Mouse (Mus musculus): ENCODE data around the gene Lmnb2.

The Lmnb2 gene

DNA sequence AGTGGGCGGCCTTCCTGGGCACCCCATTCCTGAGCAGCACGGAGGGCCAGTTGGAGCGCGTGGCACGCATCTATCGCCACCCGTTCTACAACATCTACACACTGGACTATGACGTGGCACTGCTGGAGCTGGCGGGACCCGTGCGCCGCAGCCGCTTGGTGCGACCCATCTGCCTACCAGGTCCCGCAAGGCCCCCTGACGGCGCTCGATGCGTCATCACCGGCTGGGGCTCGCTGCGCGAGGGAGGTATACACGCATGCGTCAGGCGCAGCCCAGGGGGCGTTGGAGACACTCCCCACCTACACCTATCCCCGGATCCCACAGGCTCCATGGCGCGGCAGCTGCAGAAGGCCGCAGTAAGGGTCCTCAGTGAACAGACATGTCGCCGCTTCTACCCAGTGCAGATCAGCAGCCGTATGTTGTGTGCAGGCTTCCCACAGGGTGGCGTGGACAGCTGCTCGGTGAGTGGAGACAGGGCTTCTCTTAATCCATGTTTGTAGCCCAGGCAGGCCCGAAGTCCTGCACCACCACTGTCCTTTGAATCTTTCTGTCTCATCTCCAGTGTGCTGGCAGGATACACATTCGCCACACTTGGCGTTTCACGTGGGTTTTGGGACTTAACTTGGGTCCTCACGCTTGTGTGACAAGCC, 20.1 kb downstream of the Lmnb2 start:
- DNase-seq: no peak

DNA sequence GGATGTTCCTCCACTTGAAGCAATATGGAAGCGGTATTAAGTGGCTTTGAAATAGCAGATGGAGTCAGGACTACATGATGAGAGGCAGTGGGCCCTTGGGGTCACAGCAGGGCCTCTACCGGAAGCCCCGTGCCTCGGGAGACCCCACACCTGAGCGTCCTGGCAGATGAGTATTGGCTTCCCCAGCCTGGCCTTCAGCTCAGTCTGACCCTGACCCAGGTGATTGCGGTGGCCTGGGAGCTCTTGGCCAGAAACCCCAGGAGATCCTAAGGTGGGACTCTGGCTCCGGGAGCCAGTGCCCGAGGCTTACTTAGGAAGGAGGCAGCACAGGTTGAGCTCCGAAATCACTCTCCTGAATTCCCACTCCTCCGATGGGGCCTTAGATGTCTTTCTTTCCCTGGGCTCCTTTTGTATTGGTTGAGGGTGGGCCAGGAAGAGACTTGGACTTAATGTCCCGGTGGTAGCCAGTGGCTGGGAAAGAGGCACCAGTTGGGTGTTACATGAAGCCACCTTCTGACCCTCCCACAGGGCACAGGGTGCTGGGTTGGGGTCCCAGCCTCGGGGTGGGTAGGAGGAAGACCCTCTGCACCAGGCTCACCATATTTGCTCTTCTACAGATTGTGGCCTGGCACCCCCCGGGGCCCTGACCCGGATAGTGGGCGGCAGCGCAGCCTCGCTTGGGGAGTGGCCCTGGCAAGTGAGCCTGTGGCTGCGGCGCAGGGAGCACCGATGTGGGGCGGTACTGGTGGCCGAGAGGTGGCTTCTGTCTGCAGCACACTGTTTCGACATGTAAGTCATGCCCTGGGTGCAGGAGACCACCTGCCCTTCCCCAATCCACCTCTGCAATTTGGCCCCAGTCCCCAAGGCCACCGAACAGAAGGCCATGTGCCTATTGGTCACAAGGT, 21.2 kb downstream of the Lmnb2 start:
- DNase-seq: no peak

DNA sequence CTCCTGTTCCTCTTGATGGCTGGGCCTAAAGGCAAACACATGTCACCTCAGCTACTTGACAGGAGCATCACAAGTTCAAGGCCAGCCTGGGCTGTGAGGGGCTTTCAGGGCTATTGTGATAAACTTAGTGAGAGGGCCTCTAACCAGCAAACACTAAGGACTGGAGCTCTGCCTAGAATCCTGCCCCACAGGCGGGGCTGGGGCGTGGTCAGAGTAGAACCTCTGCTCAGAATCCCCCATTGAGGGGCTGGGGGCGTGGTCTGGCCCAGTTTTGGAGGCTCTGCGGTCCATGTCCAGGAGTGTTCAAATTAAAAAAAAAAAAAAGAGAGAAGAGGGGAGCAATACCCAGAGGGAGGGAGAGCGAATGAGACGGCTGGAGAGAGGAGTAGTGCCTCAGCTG, 22.3 kb downstream of the Lmnb2 start:
- DNase-seq: no peak

DNA sequence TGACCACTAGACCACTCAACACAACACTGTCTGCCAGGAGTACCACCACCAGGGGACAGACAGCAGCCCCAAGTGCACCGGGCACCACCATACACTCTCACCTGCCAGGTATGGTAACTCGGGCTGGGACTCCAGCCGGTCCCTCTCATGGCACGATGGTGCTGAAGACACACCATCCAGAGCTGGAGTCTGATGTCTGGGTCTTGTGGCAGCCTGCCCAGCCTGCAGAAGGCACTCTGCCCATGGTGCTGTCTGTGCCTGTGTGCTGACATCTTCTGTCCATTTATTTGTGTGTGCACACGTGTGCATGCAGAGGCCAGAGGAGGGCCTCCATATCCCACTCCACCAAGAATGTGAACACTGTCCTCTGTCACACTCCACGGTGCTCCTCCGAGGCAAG, 22.9 kb downstream of the Lmnb2 start:
- no peak for DNase-seq

DNA sequence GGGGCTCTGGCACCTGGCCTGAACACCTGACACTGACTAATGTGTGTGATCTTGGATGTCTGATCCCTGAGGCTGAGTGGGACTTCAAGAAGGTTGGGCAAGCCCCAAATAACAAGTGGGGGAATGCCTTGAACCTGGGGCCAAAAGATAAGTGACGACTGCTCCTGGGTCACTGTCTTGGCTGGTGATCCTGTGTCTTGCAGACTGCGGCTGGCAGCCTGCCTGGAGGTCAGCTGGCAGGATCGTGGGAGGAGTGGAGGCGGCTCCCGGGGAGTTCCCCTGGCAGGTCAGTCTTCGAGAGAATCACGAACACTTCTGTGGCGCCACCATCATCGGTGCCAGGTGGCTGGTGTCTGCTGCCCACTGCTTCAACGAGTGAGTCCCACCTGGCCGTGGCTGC, 30.9 kb downstream of the Lmnb2 start:
- DNase-seq: no peak

DNA sequence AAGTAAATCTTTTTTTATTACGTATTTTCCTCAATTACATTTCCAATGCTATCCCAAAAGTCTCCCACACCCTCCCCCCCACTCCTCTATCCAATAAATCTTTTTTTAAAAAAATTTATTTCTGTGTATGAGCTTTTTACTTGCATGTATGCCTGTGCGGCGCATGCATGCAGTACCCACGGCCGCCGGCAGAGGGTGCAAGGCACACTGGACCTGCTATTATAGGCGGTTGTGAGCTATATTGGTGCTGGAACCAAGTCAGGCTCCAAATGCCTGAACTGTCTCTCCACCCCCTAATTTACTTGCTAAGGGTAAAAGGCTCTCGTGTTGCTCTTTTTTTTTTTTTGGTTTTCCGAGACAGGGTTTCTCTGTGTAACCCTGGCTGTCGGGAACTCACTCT, 36.7 kb downstream of the Lmnb2 start:
- DNase-seq: peak; percentile 86

DNA sequence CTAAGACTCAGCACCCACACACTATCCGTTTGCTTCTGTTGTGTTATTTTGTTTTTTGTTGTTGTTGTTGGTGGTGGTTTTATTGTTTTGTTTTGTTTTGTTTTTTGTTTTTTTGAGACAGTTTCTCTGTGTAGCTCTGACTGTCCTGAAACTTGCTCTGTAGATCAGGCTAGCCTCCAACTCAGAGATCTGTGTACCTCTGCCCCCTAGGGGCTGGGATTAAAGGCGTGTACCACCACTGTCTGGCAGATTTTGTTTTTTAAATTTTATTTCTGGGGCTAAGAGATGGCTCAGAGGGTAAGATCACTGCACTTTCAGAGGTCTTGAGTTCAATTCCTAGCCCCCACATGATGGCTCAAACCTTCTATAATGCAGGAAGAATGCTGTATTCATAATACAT, 37.1 kb downstream of the Lmnb2 start:
- no peak for DNase-seq

DNA sequence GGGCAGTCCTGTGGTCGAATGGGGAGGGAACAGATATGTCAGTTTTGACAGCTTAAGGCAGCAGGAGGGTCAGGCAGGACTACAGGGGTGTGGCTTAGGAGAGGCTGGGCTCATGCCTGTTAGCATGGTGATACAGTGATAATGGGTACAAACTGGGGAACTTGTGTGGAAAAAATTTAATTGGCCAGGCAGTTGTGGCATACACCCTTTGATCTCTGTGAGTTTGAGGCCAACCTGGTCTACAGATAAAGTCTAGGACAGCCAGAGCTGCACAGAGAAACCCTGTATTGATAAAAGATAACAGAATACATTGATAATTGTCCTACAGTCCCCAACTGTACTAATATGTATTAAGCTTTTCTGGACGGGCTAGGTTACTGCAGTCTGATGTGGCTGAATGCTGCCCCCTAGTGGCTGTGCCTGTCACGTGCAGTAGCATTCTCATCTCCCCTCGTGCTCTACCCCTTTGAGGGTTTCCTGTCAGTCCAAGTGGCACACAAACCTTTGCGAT, 37.9 kb downstream of the Lmnb2 start:
- peak; percentile 78 for DNase-seq

DNA sequence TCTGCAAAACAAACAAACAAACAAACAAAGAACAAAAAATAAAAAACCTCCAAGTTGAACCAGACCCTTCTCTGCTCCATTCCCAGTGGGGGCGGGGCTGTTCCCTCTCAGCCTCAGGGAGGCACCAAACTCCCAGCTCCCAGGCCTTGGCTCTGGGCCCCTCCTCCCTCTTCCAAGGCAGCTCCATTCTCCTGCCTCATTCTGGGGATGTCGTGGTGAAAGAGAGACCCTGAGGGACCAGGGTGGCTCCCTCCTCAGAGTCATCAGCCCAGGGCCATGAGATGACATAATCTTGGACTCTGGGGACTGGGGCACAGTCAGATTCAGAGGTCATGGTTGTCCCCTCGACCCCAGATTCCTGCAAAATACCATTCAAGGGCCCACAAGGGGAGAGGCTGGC, 41.5 kb downstream of the Lmnb2 start:
- DNase-seq: no peak

DNA sequence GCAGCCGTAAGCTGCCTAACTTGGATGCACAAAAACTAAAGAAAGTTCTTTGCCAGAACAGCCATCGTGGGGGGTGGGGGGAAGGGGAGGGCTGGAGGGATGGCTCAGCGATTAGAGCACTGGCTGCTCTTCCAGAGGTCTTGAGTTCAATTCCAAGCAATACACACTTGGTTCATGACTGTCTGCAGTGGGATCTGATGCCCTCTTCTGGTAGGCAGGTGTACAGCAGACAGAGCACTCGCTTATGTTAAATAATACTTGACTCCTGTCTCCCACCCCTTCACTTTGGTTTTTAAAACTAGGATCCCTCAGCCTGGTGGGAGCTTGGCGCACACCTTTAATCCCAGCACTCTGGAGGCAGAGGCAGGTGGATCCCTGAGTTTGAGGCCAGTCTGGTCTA, 42.0 kb downstream of the Lmnb2 start:
- DNase-seq: peak; percentile 71

DNA sequence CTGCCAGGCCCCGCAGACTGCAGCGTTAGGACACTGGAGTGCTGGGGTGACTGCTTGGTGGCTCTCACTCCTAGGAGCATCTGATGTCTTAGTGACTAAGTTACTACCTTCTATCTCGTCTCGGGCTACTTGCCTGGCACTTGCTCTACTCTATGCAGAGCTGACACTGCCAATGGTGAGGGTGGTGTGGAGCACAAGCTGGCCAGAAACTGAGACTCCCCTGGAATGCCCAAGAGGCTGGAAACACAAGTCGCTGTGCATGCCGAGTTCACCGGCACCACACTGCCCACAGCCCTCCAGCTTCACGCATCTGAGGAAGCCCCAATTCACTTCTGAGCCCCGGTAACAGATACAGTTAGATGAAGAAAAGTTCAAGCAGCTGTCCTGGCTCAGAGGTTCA, 44.0 kb downstream of the Lmnb2 start:
- no peak for DNase-seq

DNA sequence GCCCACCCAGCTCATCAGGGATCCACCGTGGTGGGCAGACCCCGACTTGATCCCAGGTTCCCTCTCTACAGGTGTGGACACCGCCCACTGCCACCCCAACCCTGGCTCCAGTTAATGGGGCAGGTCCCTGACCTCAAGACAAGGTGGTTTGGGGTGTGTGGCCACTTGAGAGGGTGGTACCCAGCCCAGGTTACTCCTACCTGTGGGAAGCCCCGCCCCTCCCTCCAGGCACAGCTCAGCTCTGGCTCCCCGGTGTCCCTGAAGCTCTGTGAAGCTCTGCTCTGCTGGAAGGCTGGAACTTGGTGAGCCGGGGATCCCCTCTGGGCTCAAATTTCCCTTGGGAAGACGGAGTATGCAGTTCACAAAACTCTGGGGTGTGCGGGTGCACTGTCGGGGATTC, 46.5 kb downstream of the Lmnb2 start, which contains the start of gene Tmprss9:
Gene Tmprss9 (plus strand): TSS at position 268 of the 400 bp plus-strand sequence.
- DNase-seq: no peak

DNA sequence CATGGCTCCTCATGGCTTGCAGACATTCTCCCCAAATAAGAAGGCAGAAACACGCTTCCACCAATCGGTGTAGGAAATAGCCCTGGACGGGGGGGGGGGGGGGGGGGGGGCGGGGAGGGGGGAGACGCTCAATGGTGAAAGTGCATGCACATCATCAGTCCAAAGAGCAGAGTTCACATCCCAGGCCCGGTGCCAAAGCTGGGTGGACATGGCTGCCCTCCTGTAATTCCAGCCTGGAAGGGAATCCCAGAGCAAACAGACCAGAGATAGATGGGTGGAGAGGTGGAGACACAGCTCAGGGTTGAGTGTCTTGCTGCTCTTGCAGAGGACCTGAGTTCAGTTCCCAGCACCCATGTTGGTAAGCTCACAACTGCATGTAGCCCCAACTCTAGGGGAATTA, 47.1 kb downstream of the Lmnb2 start:
- DNase-seq: no peak

DNA sequence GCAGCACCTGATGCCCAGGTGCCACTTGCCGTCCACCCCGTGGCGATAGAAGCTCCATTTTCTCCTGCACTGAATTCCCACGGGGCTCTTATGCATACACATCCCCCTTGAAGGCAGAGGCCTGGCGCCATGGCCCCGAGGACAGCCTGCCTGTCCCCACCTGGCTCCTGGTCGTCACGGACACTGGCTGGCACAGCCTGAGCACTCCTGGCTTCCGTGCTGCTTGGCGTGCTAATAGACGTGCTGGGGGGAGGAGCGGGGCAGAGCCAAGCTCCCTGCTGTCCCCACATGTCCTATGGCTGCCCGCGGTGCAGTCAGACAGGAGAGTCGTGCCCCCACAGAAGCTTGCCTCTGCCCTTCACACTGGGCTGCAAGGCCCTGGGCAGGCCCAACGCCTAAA, 53.6 kb downstream of the Lmnb2 start:
- DNase-seq: no peak

DNA sequence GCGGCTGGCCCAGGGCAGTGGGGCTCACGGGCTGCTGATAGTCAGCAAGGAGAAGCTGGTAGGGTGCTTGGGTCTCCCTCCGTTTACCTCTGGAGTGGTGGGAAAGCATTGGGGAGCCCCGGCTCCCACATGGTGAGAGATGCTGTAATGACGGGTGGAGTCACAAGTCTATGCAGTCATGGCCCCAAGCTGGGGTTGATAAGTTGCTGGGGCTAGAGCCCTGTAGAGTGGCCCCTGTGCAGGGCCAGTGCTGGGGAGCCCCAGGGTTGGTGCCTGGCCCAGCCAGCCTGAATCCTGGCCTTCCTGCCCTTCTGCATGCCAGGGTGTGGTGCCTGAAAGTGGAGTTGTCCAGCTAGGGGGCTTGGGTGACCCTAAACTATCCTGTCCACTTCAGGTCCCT, 55.7 kb downstream of the Lmnb2 start:
- no peak for DNase-seq

DNA sequence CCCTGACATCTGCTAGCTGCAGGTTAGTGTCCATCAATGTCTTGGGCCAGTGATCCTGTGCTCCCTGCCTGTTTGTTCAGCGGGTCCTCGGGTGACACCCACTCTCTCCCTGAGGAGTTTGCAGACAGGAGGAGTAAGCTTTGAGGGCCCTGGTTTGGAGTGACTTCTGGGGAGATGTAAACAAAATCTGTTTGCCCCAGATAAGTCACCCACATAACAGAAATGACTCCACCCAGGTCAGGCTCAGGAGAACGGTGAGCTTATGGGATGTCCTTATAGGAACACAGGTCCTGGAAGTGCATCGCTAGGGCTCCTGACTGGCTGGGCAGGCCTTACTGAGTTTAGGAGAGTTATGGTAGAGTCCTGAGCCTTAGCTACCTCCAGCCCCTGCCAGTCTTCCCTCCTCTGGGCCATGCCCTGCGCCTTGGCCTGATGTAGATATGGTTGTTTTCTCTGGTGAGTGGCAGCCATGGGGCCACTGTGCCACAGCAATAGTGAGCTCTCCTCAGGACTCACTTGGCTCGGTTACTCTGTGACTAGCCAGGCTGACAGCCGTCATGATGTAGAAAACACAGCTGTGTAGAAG, 59.6 kb downstream of the Lmnb2 start:
- no peak for DNase-seq

DNA sequence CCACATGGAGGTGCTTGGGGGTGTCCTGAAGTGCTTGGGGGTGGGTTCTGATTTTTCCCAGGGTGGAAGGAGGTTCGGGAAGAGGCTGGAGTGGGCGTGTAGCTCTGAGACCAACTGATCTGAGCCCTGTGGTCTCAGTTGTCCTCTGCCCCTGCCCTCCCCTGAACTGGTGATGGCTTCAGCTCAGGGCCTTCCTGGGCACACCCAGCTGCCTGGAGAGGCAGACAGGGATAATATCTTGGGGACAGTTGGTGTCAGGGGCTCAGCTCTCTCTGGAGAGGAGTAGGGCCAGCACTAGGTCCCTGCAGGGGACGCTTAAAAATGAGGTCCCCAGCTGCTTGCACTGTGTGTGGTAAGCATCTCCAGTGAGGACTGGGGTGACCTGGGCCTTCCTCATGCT, 60.2 kb downstream of the Lmnb2 start:
- DNase-seq: no peak

DNA sequence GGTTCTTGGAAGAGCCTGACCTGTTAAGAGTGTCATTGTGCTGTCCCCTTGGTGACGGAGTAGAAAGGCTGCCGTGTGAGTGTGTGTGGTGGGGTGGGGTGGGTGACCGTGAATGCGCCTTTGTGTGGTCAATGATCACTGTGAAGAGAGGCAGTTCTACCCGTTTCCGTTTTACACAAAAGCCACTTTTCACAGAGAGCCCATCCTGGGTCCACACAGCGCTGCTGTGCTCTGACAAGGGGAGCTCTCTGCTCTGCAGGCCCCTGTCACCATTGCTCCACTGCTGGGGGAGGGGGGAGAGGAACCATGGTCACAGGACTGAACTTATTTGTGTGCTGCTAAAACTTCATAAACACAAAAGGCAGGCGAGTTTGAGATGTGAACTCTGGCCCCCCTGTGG, 60.7 kb downstream of the Lmnb2 start:
- no peak for DNase-seq

DNA sequence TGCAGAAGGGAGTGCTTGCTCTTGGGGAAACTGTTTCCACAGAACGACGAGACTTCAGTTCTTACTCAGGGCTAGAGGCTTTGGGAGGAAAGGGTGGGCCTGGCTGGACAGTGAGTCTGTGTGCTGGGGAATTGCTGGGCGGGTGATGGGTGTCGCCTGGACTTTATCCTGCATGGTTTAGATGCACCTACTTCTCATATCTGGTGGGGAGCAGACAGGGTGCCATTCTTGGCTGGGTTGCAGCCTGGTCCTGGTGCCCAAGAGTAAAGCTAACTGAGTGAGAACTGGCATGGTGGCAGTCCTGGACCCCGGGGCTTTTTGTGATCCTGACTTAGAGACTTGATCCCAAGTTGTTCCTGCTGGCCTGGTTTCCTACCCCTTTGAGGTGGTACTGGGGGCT, 61.1 kb downstream of the Lmnb2 start:
- DNase-seq: no peak

DNA sequence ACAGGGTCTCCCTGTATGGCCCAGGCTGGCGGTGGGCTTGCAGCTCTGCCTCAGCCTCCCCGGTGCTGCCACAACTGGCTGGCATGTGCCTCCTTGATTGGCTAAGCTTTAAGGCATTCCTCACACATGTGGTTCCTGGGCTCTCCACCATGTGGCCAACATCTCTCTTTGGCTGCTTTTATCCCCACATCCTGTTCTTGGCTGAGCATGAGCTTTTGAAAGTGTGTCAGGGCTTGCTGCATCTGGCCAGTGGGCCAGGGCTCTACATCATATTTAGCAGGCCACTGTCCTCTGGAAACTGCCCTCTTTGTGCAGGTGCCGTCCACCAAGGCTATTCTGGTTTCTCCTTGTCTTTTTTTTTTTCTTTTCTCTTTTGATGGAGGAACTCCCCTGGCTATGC, 61.8 kb downstream of the Lmnb2 start:
- DNase-seq: peak; percentile 20

DNA sequence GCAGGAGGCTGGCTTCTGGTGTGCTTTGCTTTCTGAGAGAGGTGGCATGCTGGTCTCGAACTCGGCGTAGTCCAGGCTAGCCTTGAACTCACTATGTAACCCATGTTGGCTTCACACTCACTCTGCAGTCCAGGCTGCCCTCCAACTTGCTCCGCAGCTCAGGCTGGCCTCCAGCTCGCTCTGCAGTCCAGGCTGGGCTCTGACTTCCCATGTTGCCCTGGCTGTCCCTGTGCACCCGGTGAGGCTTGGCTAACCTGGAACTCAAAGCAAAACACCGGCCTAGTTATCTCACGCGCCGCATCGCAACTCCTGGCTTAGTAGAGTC, 62.3 kb downstream of the Lmnb2 start:
- DNase-seq: no peak

DNA sequence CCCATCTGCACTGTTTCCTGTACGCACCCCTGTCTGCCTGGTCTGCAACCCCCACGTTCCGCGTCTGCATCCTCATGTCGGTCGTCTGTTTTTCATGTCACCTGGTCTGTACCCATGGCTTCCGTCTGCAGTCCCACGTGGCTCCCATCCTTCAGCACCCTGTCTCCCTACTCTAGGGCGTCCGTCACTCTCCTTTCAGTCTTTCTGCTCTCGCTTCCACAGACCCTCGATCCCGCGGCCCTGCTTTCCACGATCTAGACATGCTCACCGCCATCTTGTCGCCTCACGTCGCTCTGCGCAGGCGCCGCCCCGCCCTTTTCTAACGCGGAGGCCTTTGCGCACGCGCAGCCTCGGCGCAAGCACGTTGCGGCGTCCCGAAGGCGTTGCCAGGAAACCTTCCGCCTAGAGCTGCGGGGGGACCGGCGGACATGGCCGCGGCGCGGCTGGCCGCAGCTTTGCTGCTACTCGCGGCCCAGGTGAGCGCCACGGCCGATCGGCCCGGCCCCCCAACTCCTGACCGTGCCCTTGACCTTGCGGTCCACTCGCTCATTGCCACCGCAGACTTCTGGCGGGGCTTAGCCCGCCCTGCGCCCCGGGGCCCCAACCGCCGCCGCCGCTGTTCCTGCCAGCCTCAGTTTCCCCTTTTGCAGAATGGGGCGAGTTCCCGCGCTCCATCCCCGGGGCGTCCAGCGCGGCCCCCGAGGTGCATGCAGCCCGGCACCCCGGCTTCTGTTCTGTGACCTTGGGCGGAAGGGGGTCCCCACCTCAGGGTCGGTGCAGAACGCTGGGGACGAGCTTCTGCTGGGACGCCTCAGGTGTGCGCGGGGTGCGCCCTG, 62.9 kb downstream of the Lmnb2 start, which contains the start of the genes Lsm7 and Sppl2b:
Gene Lsm7 (minus strand): TSS at position 297 of the 836 bp plus-strand sequence.
Gene Sppl2b (plus strand): TSS at position 363 of the 836 bp plus-strand sequence.
- peak; percentile 98 for DNase-seq

Data from thymus, postnatal 14 days (tissue).